Mouse (Mus musculus) right cerebral cortex, postnatal 36 days (tissue): ENCODE results near the gene Gfpt2.
A peak's percentile ranks its signal among the peaks of the same experiment; 100 is the strongest.
"Not testable (repeated sequence)": the region's sequence is repeated elsewhere in the genome, so short reads cannot be mapped to it uniquely, and the experiment has no call there.

Experiments used
- DNase-seq, 2 experiments: peaks; one replicate each; pipeline ENCODE4 v3.0.0; 2022; ENCODE audit warnings: low spot score in 2 of 2, mixed read lengths in 1 of 2

Gfpt2 gene

GRCm38 (mm10) chr11:49793131-49793530 lies 847 bp upstream of the Gfpt2 start:
- no peak for DNase-seq

- DNase-seq, result no peak
Measured at GRCm38 (mm10) chr11:49794342-49795144, 565 bp downstream of the Gfpt2 start.

- no peak for DNase-seq
Measured at GRCm38 (mm10) chr11:49798931-49799330, 5.0 kb downstream of the Gfpt2 start.

- no peak for DNase-seq
Measured at GRCm38 (mm10) chr11:49801516-49801915, 7.5 kb downstream of the Gfpt2 start.

GRCm38 (mm10) chr11:49803801-49804200 lies 9.8 kb downstream of the Gfpt2 start:
- DNase-seq, result no peak

- no peak for DNase-seq
Measured at GRCm38 (mm10) chr11:49806218-49806617, 12.2 kb downstream of the Gfpt2 start.

- DNase-seq, result no peak
Measured at GRCm38 (mm10) chr11:49808946-49809345, 15.0 kb downstream of the Gfpt2 start.

GRCm38 (mm10) chr11:49810696-49811095 lies 16.7 kb downstream of the Gfpt2 start:
- DNase-seq, result not testable (repeated sequence)

- DNase-seq, result no peak
Measured at GRCm38 (mm10) chr11:49811099-49811541, 17.1 kb downstream of the Gfpt2 start.

- no peak for DNase-seq
Measured at GRCm38 (mm10) chr11:49811879-49812278, 17.9 kb downstream of the Gfpt2 start.

GRCm38 (mm10) chr11:49818869-49819566 lies 25.0 kb downstream of the Gfpt2 start:
- DNase-seq, result peak; percentile 69 to 94

GRCm38 (mm10) chr11:49819676-49820075 lies 25.7 kb downstream of the Gfpt2 start:
- DNase-seq, result peak in 1 of 2 experiments; percentile 20

GRCm38 (mm10) chr11:49820928-49821327 lies 26.9 kb downstream of the Gfpt2 start:
- DNase-seq, result no peak

- no peak for DNase-seq
Measured at GRCm38 (mm10) chr11:49821546-49821945, 27.6 kb downstream of the Gfpt2 start.

GRCm38 (mm10) chr11:49822337-49822736 lies 28.4 kb downstream of the Gfpt2 start:
- DNase-seq, result no peak

GRCm38 (mm10) chr11:49824896-49825295 lies 30.9 kb downstream of the Gfpt2 start:
- no peak for DNase-seq

GRCm38 (mm10) chr11:49827243-49827642 lies 33.3 kb downstream of the Gfpt2 start:
- no peak for DNase-seq

GRCm38 (mm10) chr11:49829176-49829745 lies 35.3 kb downstream of the Gfpt2 start:
- no peak for DNase-seq

- no peak for DNase-seq
Measured at GRCm38 (mm10) chr11:49831980-49832379, 38.0 kb downstream of the Gfpt2 start.

GRCm38 (mm10) chr11:49832962-49833361 lies 39.0 kb downstream of the Gfpt2 start:
- no peak for DNase-seq

GRCm38 (mm10) chr11:49834248-49834647 lies 40.3 kb downstream of the Gfpt2 start:
- no peak for DNase-seq

- no peak for DNase-seq
Measured at GRCm38 (mm10) chr11:49835257-49835956, 41.4 kb downstream of the Gfpt2 start.
